Mouse (Mus musculus) liver, adult 2 months (tissue): Measurements from ENCODE around the gene Arhgap21.
A peak's percentile ranks its signal among the peaks of the same experiment; 100 is the strongest.

Experiments used
- CTCF ChIP-seq: fragments of 200-500 bp; IDR thresholded peaks from 2 replicates; pipeline ENCODE4 v1.5.1; 2011; ENCODE audit warnings: low read depth, low read length, control low read depth
- POLR2A ChIP-seq: fragments of 200-500 bp; IDR thresholded peaks from 2 replicates; pipeline ENCODE4 v1.6.1; 2011; ENCODE audit warnings: low read length, control low read depth; ENCODE audit not compliant: insufficient read depth; ENCODE audit errors: extremely low read depth

- TF ChIP-seq POLR2A, result peak; percentile 81
- no peak for TF ChIP-seq CTCF
These were observed 820 bp upstream of the Arhgap21 start for GRCm38 (mm10) chr2:20969201-20970200.
